Mouse (Mus musculus) liver, adult 2 months (tissue): ENCODE results near the gene Cdh13.

Experiments
- CTCF ChIP-seq: fragments of 200-500 bp; IDR thresholded peaks from 2 replicates; pipeline ENCODE4 v1.5.1; 2011; ENCODE audit warnings: low read depth, low read length, control low read depth
- POLR2A ChIP-seq: fragments of 200-500 bp; IDR thresholded peaks from 2 replicates; pipeline ENCODE4 v1.6.1; 2011; ENCODE audit warnings: low read length, control low read depth; ENCODE audit not compliant: insufficient read depth; ENCODE audit errors: extremely low read depth

DNA sequence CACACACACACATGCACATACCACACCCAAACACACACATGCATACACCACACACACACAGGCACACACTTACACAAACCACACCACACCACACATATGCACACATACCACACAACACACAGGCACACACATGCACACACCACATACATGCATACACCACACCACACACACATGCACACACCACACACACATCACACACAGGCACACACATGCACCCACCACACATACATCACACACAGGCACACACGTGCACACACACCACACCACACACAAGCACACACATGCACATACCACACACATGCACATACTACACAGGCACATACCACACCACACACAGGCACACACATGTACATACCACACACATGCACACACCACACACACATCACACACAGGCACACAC is 991.9 kb downstream of the Cdh13 start:
- TF ChIP-seq CTCF (no peak), POLR2A (no peak)
